Mouse (Mus musculus) neural tube, embryonic 11.5 days (tissue): ENCODE data around the gene Slamf9. TPM values are rescaled to one million over a fixed set of nuclear protein-coding genes. Genes with fewer than 3 reads are reported as not detected.

Experiments used
- ATAC-seq: fragments of 200-750 bp; cut with Nextera tagmentation; 2 replicates; pipeline ENCODE4 v1.8.0; 2017; ENCODE audit warnings: moderate number of reproducible peaks, mild to moderate bottlenecking, moderate TSS enrichment, moderate library complexity; ENCODE audit not compliant: insufficient read depth, low FRiP score, low TSS enrichment
- DNase-seq: peaks from one replicate; pipeline ENCODE4 v3.0.0-alpha.2; 2015; ENCODE audit warnings: low spot score
- H3K27ac ChIP-seq: fragments of 300-500 bp; sonication (generic); 2 replicates; pipeline ENCODE4 v1.5.1; 2014; ENCODE audit warnings: low read depth, mild to moderate bottlenecking, low read length
- H3K27me3 ChIP-seq: fragments of 300-500 bp; sonication (generic); 2 replicates; pipeline ENCODE4 v1.6.1; 2014; ENCODE audit warnings: mild to moderate bottlenecking, low read length, mixed read lengths; ENCODE audit not compliant: control insufficient read depth, insufficient read depth
- H3K36me3 ChIP-seq: fragments of 300-500 bp; sonication (generic); 2 replicates; pipeline ENCODE4 v1.6.1; 2014; ENCODE audit warnings: mild to moderate bottlenecking, low read length, moderate library complexity, mixed read lengths; ENCODE audit not compliant: control insufficient read depth, insufficient read depth
- H3K4me1 ChIP-seq: fragments of 300-500 bp; sonication (generic); 2 replicates; pipeline ENCODE4 v1.6.1; 2014; ENCODE audit warnings: low read length, mixed read lengths; ENCODE audit not compliant: control insufficient read depth, insufficient read depth
- H3K4me2 ChIP-seq: fragments of 300-500 bp; sonication (generic); 2 replicates; pipeline ENCODE4 v1.6.1; 2014; ENCODE audit warnings: low read depth, mild to moderate bottlenecking, moderate library complexity
- H3K4me3 ChIP-seq: fragments of 300-500 bp; sonication (generic); 2 replicates; pipeline ENCODE4 v1.5.1; 2014; ENCODE audit warnings: low read depth, low read length
- H3K9ac ChIP-seq: fragments of 300-500 bp; sonication (generic); 2 replicates; pipeline ENCODE4 v1.6.1; 2014; ENCODE audit warnings: mild to moderate bottlenecking, low read length
- H3K9me3 ChIP-seq: fragments of 300-500 bp; sonication (generic); 2 replicates; pipeline ENCODE4 v1.6.1; 2016; ENCODE audit warnings: low read length; ENCODE audit not compliant: control insufficient read depth
- WGBS: fragments of 180-500 bp; shearing (Covaris S2); extraction: QIAGEN DNeasy Blood & Tissue Kit; methylation state at CpG from one replicate; pipeline ENCODE4 v1.1.7; 2014; 5-methylcytosine and 5-hydroxymethylcytosine counted together
- polyA plus RNA-seq: library from polyadenylated mRNA; unstranded; fragments of >200 nt; fragmentation: Nextera tagmentation; extraction: Ambion mirVana; gene quantifications from 2 replicates; pipeline ENCODE4 v1.2.1, GENCODE M21; 2014

The Slamf9 gene
- polyA plus RNA-seq, 1 experiment from 2014 or later, result 0.17 TPM

GRCm38 (mm10) chr1:172488831-172489230 lies 13.7 kb downstream of the Slamf9 start:
- no peak overlapping the region for H3K27ac ChIP-seq
- WGBS, result 84% methylated on average over 7 of the region's 7 CpGs
- no peaks in the 10 kb centered on the region for H3K9me3 ChIP-seq
- DNase-seq (no peak), ATAC-seq (no peak)
- H3K36me3 ChIP-seq, result peaks cover 4% of the 10 kb centered on the region
- no peak overlapping the region for H3K4me2 ChIP-seq
- H3K4me3 ChIP-seq, result no peak overlapping the region
- peaks cover 36% of the 10 kb centered on the region for H3K4me1 ChIP-seq
- H3K27me3 ChIP-seq, result no peaks in the 10 kb centered on the region
- H3K9ac ChIP-seq, result no peak overlapping the region

DNA sequence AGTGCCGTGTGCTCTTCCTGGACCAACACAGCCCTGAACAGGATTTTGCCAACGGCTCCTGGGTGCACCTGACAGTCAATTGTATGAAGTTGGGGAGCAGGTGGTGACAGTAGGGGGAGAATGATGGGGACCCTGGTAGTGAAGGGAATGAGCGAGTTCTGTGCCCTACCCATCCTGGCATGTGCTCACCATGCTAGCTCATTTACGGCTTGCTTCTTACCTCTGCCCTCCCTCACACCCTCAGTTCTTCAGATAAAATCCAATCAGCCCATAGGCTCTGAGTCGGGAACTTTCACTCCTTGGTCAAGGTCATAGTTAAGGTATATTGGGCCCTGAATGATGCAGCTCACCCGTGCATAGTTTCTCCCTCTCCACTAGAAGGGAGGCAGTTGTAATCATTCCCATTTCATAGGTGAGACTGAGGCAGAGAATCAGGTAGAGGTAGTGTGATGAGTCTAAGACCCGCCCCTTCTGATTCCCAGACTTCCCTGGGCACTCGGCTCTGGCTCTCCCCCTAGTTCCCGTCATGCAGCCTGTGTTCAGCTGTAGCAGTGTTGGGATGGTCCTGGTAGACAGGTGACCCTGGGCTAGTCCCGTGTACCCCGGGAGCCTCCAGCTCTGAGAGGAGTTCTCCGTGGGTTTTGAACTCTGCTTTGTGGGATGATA lies 14.6 kb downstream of the Slamf9 start:
- H3K27me3 ChIP-seq, result no peaks in the 10 kb centered on the region
- DNase-seq (no peak), ATAC-seq (peak; percentile 14; the same call in 1 of the 2 replicates)
- peaks cover 4% of the 10 kb centered on the region for H3K36me3 ChIP-seq
- no peaks in the 10 kb centered on the region for H3K9me3 ChIP-seq
- no peak overlapping the region for H3K9ac ChIP-seq
- no peak overlapping the region for H3K4me2 ChIP-seq
- WGBS, result 59% methylated on average over 12 of the region's 12 CpGs
- H3K4me1 ChIP-seq, result peaks cover 27% of the 10 kb centered on the region
- H3K27ac ChIP-seq, result no peak overlapping the region
- no peak overlapping the region for H3K4me3 ChIP-seq

DNA sequence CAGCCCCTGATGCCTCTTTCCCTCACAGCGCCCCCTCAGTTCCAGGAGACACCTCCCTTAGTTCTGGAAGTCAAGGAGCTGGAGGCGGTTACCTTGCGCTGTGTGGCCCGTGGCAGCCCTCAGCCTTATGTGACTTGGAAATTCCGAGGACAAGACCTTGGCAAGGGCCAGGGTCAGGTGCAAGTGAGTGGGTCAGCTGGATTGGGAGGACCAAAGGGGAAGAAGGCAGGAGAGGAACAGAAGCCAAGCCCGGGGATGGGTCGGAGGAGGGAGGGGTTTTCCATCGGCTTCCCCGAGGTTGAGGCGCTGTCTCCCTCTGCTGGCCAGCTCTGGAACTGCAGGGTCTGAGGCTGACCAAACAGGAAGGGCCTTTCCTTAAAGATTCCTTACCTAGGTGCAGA lies 15.1 kb downstream of the Slamf9 start:
- Histone ChIP-seq H3K27me3 (no peaks in the 10 kb centered on the region), H3K36me3 (peaks cover 4% of the 10 kb centered on the region), H3K4me1 (peaks cover 21% of the 10 kb centered on the region), H3K9ac (no peak overlapping the region), H3K4me2 (peak overlapping the region; percentile 17; the same call in 1 of the 2 replicates), H3K4me3 (no peak overlapping the region), H3K9me3 (no peaks in the 10 kb centered on the region), H3K27ac (no peak overlapping the region)
- 14% methylated on average over 10 of the region's 10 CpGs for WGBS
- ATAC-seq, result peak; percentile 40
- DNase-seq, result peak; percentile 87

DNA sequence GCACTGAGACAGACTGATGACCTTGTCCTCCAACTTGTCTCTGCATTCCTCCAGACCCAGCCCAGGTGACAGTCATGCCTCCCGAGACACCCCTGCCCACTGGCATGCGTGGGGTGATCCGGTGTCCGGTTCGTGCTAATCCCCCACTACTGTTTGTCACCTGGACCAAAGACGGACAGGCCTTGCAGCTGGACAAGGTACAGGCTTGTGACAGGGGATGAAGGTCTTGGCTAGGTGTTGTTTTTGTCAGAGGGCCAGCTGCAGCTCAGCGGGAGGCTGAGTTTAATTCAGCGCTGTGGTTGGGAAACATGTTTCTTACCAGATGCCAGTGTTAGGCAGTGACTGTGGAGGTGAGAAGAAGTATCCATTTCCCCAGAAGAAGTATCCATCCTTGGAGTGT lies 16.9 kb downstream of the Slamf9 start:
- ATAC-seq, result no peak
- Histone ChIP-seq H3K9me3 (no peaks in the 10 kb centered on the region), H3K27ac (no peak overlapping the region), H3K4me3 (no peak overlapping the region), H3K36me3 (peaks cover 17% of the 10 kb centered on the region), H3K4me1 (peaks cover 4% of the 10 kb centered on the region; the same call in 1 of the 2 replicates), H3K27me3 (no peaks in the 10 kb centered on the region), H3K9ac (no peak overlapping the region), H3K4me2 (no peak overlapping the region)
- WGBS, result 89% methylated on average over 8 of the region's 8 CpGs
- DNase-seq, result no peak

GRCm38 (mm10) chr1:172493516-172493915 lies 18.4 kb downstream of the Slamf9 start:
- H3K36me3 ChIP-seq, result peaks cover 15% of the 10 kb centered on the region
- no peak overlapping the region for H3K4me2 ChIP-seq
- H3K9me3 ChIP-seq, result no peaks in the 10 kb centered on the region
- ATAC-seq (no peak), DNase-seq (no peak)
- H3K27ac ChIP-seq, result no peak overlapping the region
- no peak overlapping the region for H3K4me3 ChIP-seq
- 0 out of 2 replicates have a peak, but pooled peaks cover 2% of the 10 kb centered on the region for H3K4me1 ChIP-seq
- no peaks in the 10 kb centered on the region for H3K27me3 ChIP-seq
- WGBS, result 74% methylated on average over 6 of the region's 6 CpGs
- no peak overlapping the region for H3K9ac ChIP-seq

GRCm38 (mm10) chr1:172496030-172496429 lies 20.9 kb downstream of the Slamf9 start:
- DNase-seq (no peak), ATAC-seq (no peak)
- Histone ChIP-seq H3K4me3 (no peak overlapping the region), H3K9ac (no peak overlapping the region), H3K36me3 (peaks cover 15% of the 10 kb centered on the region), H3K27me3 (peaks cover 8% of the 10 kb centered on the region; the same call in 1 of the 2 replicates), H3K4me1 (peaks cover 8% of the 10 kb centered on the region; the same call in 1 of the 2 replicates), H3K9me3 (no peaks in the 10 kb centered on the region), H3K4me2 (no peak overlapping the region), H3K27ac (no peak overlapping the region)
- WGBS, result 78% methylated on average over 17 of the region's 17 CpGs

- peaks cover 13% of the 10 kb centered on the region for H3K36me3 ChIP-seq
- no peak overlapping the region for H3K4me3 ChIP-seq
- WGBS, result 86% methylated on average over 10 of the region's 10 CpGs
- no peak overlapping the region for H3K4me2 ChIP-seq
- peak; percentile 7 for DNase-seq
- H3K9ac ChIP-seq, result no peak overlapping the region
- H3K27ac ChIP-seq, result no peak overlapping the region
- H3K27me3 ChIP-seq, result peaks cover 10% of the 10 kb centered on the region; the same call in 1 of the 2 replicates
- no peak for ATAC-seq
- no peaks in the 10 kb centered on the region for H3K9me3 ChIP-seq
- H3K4me1 ChIP-seq, result peaks cover 14% of the 10 kb centered on the region
Observed at GRCm38 (mm10) chr1:172497428-172497827, 22.3 kb downstream of the Slamf9 start.

DNA sequence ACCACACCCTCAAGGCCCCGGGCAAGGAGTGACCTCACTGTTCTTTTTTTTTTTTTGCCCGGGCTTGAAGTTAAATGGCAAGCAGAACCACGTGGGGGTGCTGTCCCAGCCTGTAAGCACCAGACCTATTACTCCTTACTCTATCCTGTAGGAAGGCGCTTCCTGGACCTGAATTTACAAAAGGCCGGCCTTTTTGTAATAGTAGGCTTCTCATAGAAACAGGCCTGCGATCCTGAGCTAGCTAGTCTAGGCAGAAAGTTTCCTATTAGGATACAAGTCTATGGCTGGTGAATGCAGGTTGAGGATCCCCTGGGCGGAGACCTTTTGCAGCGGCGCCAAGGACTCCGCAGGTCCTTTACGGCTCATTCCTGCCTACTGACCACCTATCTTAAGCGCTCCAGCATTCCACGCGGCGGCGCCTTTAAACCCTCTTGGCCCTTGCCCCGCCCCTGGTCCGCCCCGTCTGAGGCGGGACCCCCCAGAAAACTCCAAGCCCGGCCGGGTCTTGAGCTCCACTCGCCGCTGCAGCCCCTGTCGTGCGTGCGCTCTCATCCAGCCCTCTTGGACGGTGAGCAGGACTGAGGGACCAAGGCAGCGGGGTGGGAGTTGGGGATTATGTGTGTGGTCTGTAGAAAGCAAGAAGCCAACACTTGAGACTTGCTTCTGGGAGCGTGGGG lies 24.7 kb downstream of the Slamf9 start, which contains the start of gene Tagln2:
Tagln2 (plus strand) TSS at position 283 of the 677 bp plus-strand sequence.
- H3K9ac ChIP-seq, result peak within 1 kb of the TSS; percentile 57
- no peaks in the 10 kb centered on the region for H3K9me3 ChIP-seq
- WGBS, result under 1% methylated on average over 30 of the region's 30 CpGs
- ATAC-seq, result peak; percentile 45
- peak within 1 kb of the TSS; percentile 63 for H3K4me2 ChIP-seq
- H3K27me3 ChIP-seq, result peaks cover 10% of the 10 kb centered on the region; the same call in 1 of the 2 replicates
- peak; percentile 79 for DNase-seq
- 0 out of 2 replicates have a peak within 1 kb of the TSS, but pooled peaks have one; percentile 20 for H3K27ac ChIP-seq
- H3K4me1 ChIP-seq, result peaks cover 27% of the 10 kb centered on the region
- peaks cover 13% of the 10 kb centered on the region for H3K36me3 ChIP-seq
- H3K4me3 ChIP-seq, result peak within 1 kb of the TSS; percentile 42
